Mouse (Mus musculus) lung, postnatal 0 days (tissue): Measurements from ENCODE around the gene Bag3.

Experiments used
- CTCF ChIP-seq: IDR thresholded peaks from 2 replicates; pipeline ENCODE4 v1.5.1; 2016; ENCODE audit warnings: antibody characterized with exemption, mild to moderate bottlenecking
- EP300 ChIP-seq: IDR thresholded peaks from 2 replicates; pipeline ENCODE4 v1.6.1; 2016; ENCODE audit warnings: antibody characterized with exemption, mild to moderate bottlenecking, control low read depth

DNA sequence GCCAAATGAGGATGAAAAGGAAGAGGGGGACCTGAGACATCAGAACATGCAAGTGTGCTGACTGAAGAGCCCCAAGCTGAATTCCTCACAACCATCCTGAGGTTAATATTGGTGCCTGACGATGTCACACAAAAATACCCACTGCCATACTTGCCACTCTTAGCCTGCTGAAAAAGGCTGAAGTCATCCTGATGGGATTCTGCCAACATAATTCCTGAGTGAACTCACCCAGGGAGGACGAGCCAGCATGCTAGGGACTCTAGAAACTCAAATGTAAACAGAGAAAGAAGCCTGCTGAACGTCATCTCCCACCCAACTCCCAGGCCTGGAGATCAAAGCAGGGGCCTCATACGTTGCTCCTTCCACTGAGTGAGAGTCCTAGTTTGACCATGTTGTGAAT, 25.7 kb downstream of the Bag3 start:
- TF ChIP-seq CTCF (no peak), EP300 (peak; percentile 62)
